ENCODE assay signal across 14 mouse cellular contexts in the genomic region with DNA sequence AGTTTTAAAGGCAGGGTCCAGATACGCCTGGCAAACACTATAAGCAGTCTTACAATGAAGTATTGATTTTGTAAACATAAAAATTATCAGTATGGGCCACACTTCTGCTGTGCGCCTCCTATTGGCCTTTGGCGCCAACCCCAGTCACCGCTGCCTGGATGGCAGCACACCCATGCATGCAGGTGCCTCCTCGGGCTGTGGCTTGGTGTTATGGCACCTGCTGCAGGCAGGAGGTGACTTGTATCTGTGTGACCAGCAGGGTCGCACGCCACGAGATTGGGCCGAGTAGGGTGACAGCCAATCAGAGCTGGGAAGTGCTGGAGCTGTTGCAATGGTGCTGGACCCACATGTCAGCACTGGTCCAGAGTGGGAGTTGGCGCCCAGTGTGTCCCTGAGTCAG.
"Had no signal": no experiment of that assay in that cellular context is flagged by ENCODE, and none has a peak within 500 bp of the region (broad histone marks: within the 10 kb centered on the region; RNA-seq: fewer than 3 reads in every experiment).

No protein-coding gene starts in this region.

- H3K4me3 ChIP-seq: layer of hippocampus, adult 2 months; limb, embryonic 13.5 days; megakaryocyte, embryonic 14.5 days; midbrain, embryonic 12.5 days had no signal

- H3K9me3 ChIP-seq: limb, embryonic 13.5 days; megakaryocyte, embryonic 14.5 days; midbrain, embryonic 12.5 days had no signal

- H3K36me3 ChIP-seq: limb, embryonic 13.5 days; midbrain, embryonic 12.5 days had no signal

- H3K27ac ChIP-seq: layer of hippocampus, adult 2 months; limb, embryonic 13.5 days; midbrain, embryonic 12.5 days had no signal

- H3K4me1 ChIP-seq: limb, embryonic 13.5 days; megakaryocyte, embryonic 14.5 days; midbrain, embryonic 12.5 days had no signal

- H3K9ac ChIP-seq: limb, embryonic 13.5 days; lung, embryonic 14.5 days; midbrain, embryonic 12.5 days had no signal

- ATAC-seq: midbrain, embryonic 16.5 days had no signal

- H3K4me2 ChIP-seq: limb, embryonic 13.5 days; liver, embryonic 11.5 days; lung, embryonic 14.5 days; midbrain, embryonic 12.5 days had no signal

- H3K27me3 ChIP-seq: limb, embryonic 13.5 days; megakaryocyte, embryonic 14.5 days; midbrain, embryonic 12.5 days had no signal

- DNase-seq: kidney, adult 11 months; kidney, postnatal 10 days; kidney, postnatal 4 days; lung, embryonic 14.5 days; lung, postnatal 4 days; right cerebral cortex, adult 18-20 months; right cerebral cortex, postnatal 25 days; thymus, postnatal 4 days had no signal
